Mouse (Mus musculus) liver, postnatal 0 days (tissue): ENCODE results near the gene Trabd2b. TPM values are rescaled to one million over a fixed set of nuclear protein-coding genes. Genes with fewer than 3 reads are reported as not detected.

Experiments used
- ATAC-seq: fragments of 200-750 bp; cut with Nextera tagmentation; 2 replicates; pipeline ENCODE4 v1.8.0; 2017; ENCODE audit warnings: mild to moderate bottlenecking, moderate library complexity
- DNase-seq: peaks from one replicate; pipeline ENCODE4 v3.0.0-alpha.2; 2016
- H3K27ac ChIP-seq: fragments of 300-500 bp; sonication (generic); 2 replicates; pipeline ENCODE4 v1.5.1; 2014; ENCODE audit warnings: antibody characterized with exemption, moderate library complexity, mild to moderate bottlenecking, low read depth
- H3K27me3 ChIP-seq: fragments of 300-500 bp; sonication (generic); 2 replicates; pipeline ENCODE4 v1.6.1; 2014; ENCODE audit warnings: low read length, control low read depth, mixed read lengths; ENCODE audit not compliant: insufficient read depth
- H3K36me3 ChIP-seq: fragments of 300-500 bp; sonication (generic); replicated peaks from 2 replicates; pipeline ENCODE4 v1.6.1; 2014; ENCODE audit warnings: mild to moderate bottlenecking, control low read depth, low read length, moderate library complexity, mixed read lengths; ENCODE audit not compliant: insufficient read depth
- H3K4me1 ChIP-seq: fragments of 300-500 bp; sonication (generic); 2 replicates; pipeline ENCODE4 v1.6.1; 2014; ENCODE audit warnings: antibody characterized with exemption, mild to moderate bottlenecking, control low read depth; ENCODE audit not compliant: insufficient read depth
- H3K4me2 ChIP-seq: fragments of 300-500 bp; sonication (generic); 2 replicates; pipeline ENCODE4 v1.6.1; 2014; ENCODE audit warnings: low read depth, mild to moderate bottlenecking, low read length, moderate library complexity, mixed read lengths
- H3K4me3 ChIP-seq: fragments of 300-500 bp; sonication (generic); 2 replicates; pipeline ENCODE4 v1.5.1; 2014; ENCODE audit warnings: low read depth, low read length
- H3K9ac ChIP-seq: fragments of 300-500 bp; sonication (generic); replicated peaks from 2 replicates; pipeline ENCODE4 v1.6.1; 2014; ENCODE audit warnings: mild to moderate bottlenecking, moderate library complexity
- H3K9me3 ChIP-seq: fragments of 300-500 bp; sonication (generic); 2 replicates; pipeline ENCODE4 v1.6.1; 2016; ENCODE audit warnings: mild to moderate bottlenecking, control low read depth, low read length, mixed read lengths
- CTCF ChIP-seq: sonication (generic); IDR thresholded peaks from 2 replicates; pipeline ENCODE4 v1.5.1; 2016; ENCODE audit warnings: antibody characterized with exemption, low read depth
- EP300 ChIP-seq: IDR thresholded peaks from 2 replicates; pipeline ENCODE4 v1.6.1; 2016; ENCODE audit warnings: antibody characterized with exemption, low read depth, mild to moderate bottlenecking
- WGBS: fragments of 180-500 bp; shearing (Covaris S2); extraction: QIAGEN DNeasy Blood & Tissue Kit; methylation state at CpG from one replicate; pipeline ENCODE4 v1.1.7; 2014; ENCODE audit not compliant: insufficient replicate concordance; 5-methylcytosine and 5-hydroxymethylcytosine counted together
- polyA plus RNA-seq: library from polyadenylated mRNA; unstranded; fragments of >200 nt; fragmentation: Nextera tagmentation; extraction: Ambion mirVana; gene quantifications from 2 replicates; pipeline ENCODE4 v1.2.1, GENCODE M21; 2015

Gene Trabd2b
- polyA plus RNA-seq, 1 experiment from 2014 or later = 0.06 TPM

- ATAC-seq = no peak
- H3K36me3 ChIP-seq = no peaks in the 10 kb centered on the region
These were observed 244.5 kb downstream of the Trabd2b start for GRCm38 (mm10) chr4:114651007-114651406.

GRCm38 (mm10) chr4:114651606-114652005 is 245.1 kb downstream of the Trabd2b start:
- H3K4me3 ChIP-seq = no peak overlapping the region
- no peak overlapping the region for H3K9ac ChIP-seq
- 0 out of 2 replicates have a peak, but pooled peaks cover 3% of the 10 kb centered on the region for H3K4me1 ChIP-seq
- TF ChIP-seq EP300 = no peak
- no peak for TF ChIP-seq CTCF
- ATAC-seq = no peak
- H3K27me3 ChIP-seq = 0 out of 2 replicates have a peak, but pooled peaks cover 18% of the 10 kb centered on the region
- no peak overlapping the region for H3K27ac ChIP-seq
- H3K9me3 ChIP-seq = no peaks in the 10 kb centered on the region
- no peak overlapping the region for H3K4me2 ChIP-seq
- no peak for DNase-seq
- H3K36me3 ChIP-seq = no peaks in the 10 kb centered on the region
- 68% methylated on average over 5 of the region's 5 CpGs for WGBS

More at GRCm38 (mm10) chr4:114651007-114651406, 244.5 kb downstream of the Trabd2b start:
- Histone ChIP-seq H3K27ac (no peak overlapping the region), H3K4me2 (no peak overlapping the region), H3K9ac (no peak overlapping the region), H3K4me1 (0 out of 2 replicates have a peak, but pooled peaks cover 3% of the 10 kb centered on the region), H3K27me3 (0 out of 2 replicates have a peak, but pooled peaks cover 18% of the 10 kb centered on the region), H3K9me3 (no peaks in the 10 kb centered on the region), H3K4me3 (no peak overlapping the region)
- no peak for TF ChIP-seq CTCF
- 63% methylated on average over 3 of the region's 3 CpGs for WGBS
- DNase-seq = no peak

- no peaks in the 10 kb centered on the region for H3K9me3 ChIP-seq
- H3K27me3 ChIP-seq = 0 out of 2 replicates have a peak, but pooled peaks cover 14% of the 10 kb centered on the region
- DNase-seq (no peak), ATAC-seq (no peak)
- no peaks in the 10 kb centered on the region for H3K36me3 ChIP-seq
- H3K4me2 ChIP-seq = no peak overlapping the region
- TF ChIP-seq EP300 = no peak
- no peak for TF ChIP-seq CTCF
- H3K4me3 ChIP-seq = no peak overlapping the region
- H3K9ac ChIP-seq = no peak overlapping the region
- no peak overlapping the region for H3K27ac ChIP-seq
- 0 out of 2 replicates have a peak, but pooled peaks cover 3% of the 10 kb centered on the region for H3K4me1 ChIP-seq
- 41% methylated on average over 4 of the region's 4 CpGs for WGBS
These were observed 245.9 kb downstream of the Trabd2b start for GRCm38 (mm10) chr4:114652400-114652799.

- H3K9ac ChIP-seq = no peak overlapping the region
- WGBS = 53% methylated on average over 2 of the region's 2 CpGs
- ATAC-seq (no peak), DNase-seq (no peak)
- H3K9me3 ChIP-seq = no peaks in the 10 kb centered on the region
- no peaks in the 10 kb centered on the region for H3K27me3 ChIP-seq
- TF ChIP-seq EP300 (no peak), CTCF (no peak)
- H3K27ac ChIP-seq = no peak overlapping the region
- H3K4me2 ChIP-seq = no peak overlapping the region
- no peaks in the 10 kb centered on the region for H3K4me1 ChIP-seq
- H3K4me3 ChIP-seq = no peak overlapping the region
- no peaks in the 10 kb centered on the region for H3K36me3 ChIP-seq
These were observed 251.4 kb downstream of the Trabd2b start for GRCm38 (mm10) chr4:114657933-114658332.

- 69% methylated on average over 5 of the region's 5 CpGs for WGBS
- peaks cover 2% of the 10 kb centered on the region; the same call in 1 of the 2 replicates for H3K27me3 ChIP-seq
- H3K4me1 ChIP-seq = no peaks in the 10 kb centered on the region
- no peaks in the 10 kb centered on the region for H3K9me3 ChIP-seq
- TF ChIP-seq CTCF = no peak
- TF ChIP-seq EP300 = no peak
- no peaks in the 10 kb centered on the region for H3K36me3 ChIP-seq
- no peak overlapping the region for H3K4me2 ChIP-seq
- no peak overlapping the region for H3K9ac ChIP-seq
- DNase-seq = no peak
- no peak overlapping the region for H3K4me3 ChIP-seq
- no peak for ATAC-seq
- no peak overlapping the region for H3K27ac ChIP-seq
These were observed 253.4 kb downstream of the Trabd2b start for GRCm38 (mm10) chr4:114659876-114660275.

- no peak overlapping the region for H3K9ac ChIP-seq
- H3K27me3 ChIP-seq = peaks cover 38% of the 10 kb centered on the region
- ATAC-seq (peak; percentile 84), DNase-seq (no peak)
- no peak overlapping the region for H3K27ac ChIP-seq
- 36% methylated on average over 9 of the region's 9 CpGs for WGBS
- H3K36me3 ChIP-seq = no peaks in the 10 kb centered on the region
- H3K4me2 ChIP-seq = no peak overlapping the region
- H3K4me1 ChIP-seq = 0 out of 2 replicates have a peak, but pooled peaks cover 3% of the 10 kb centered on the region
- TF ChIP-seq EP300 = peak; percentile 55
- TF ChIP-seq CTCF = no peak
- no peaks in the 10 kb centered on the region for H3K9me3 ChIP-seq
- H3K4me3 ChIP-seq = no peak overlapping the region
These were observed 257.8 kb downstream of the Trabd2b start for GRCm38 (mm10) chr4:114664063-114665036.

Other genes with a start within 250 kb of the Trabd2b start
- not detected in 2 replicates for gene Skint11, start 243.3 kb upstream of the Trabd2b start, polyA plus RNA-seq